Mouse (Mus musculus) embryonic facial prominence, embryonic 11.5 days (tissue): ENCODE measurements around the gene Madcam1. TPM values are rescaled to one million over a fixed set of nuclear protein-coding genes. Genes with fewer than 3 reads are reported as not detected.

Experiments used
- ATAC-seq: fragments of 200-750 bp; cut with Nextera tagmentation; replicated peaks from 2 replicates; pipeline ENCODE4 v1.8.0; 2017; ENCODE audit warnings: low read depth; ENCODE audit not compliant: insufficient number of reproducible peaks, low FRiP score, low TSS enrichment
- DNase-seq: peaks from one replicate; pipeline ENCODE4 v3.0.0-alpha.2; 2015; ENCODE audit warnings: low spot score
- H3K27ac ChIP-seq: fragments of 300-500 bp; sonication (generic); replicated peaks from 2 replicates; pipeline ENCODE4 v1.5.1; 2014; ENCODE audit warnings: mild to moderate bottlenecking, low read depth, low read length, control low read depth
- H3K27me3 ChIP-seq: fragments of 300-500 bp; sonication (generic); 2 replicates; pipeline ENCODE4 v1.6.1; 2014; ENCODE audit warnings: mild to moderate bottlenecking, low read length, moderate library complexity, mixed read lengths; ENCODE audit not compliant: control insufficient read depth, insufficient read depth
- H3K36me3 ChIP-seq: fragments of 300-500 bp; sonication (generic); replicated peaks from 2 replicates; pipeline ENCODE4 v1.6.1; 2014; ENCODE audit warnings: low read depth, mild to moderate bottlenecking, low read length, moderate library complexity, mixed read lengths; ENCODE audit not compliant: control insufficient read depth, insufficient read depth
- H3K4me1 ChIP-seq: fragments of 300-500 bp; sonication (generic); 2 replicates; pipeline ENCODE4 v1.6.1; 2014; ENCODE audit warnings: low read length, mixed read lengths; ENCODE audit not compliant: control insufficient read depth, insufficient read depth
- H3K4me2 ChIP-seq: fragments of 300-500 bp; sonication (generic); 2 replicates; pipeline ENCODE4 v1.6.1; 2014; ENCODE audit warnings: low read depth, mild to moderate bottlenecking, control low read depth, low read length, moderate library complexity
- H3K4me3 ChIP-seq: fragments of 300-500 bp; sonication (generic); 2 replicates; pipeline ENCODE4 v1.5.1; 2014; ENCODE audit warnings: low read depth, low read length, control low read depth
- H3K9ac ChIP-seq: fragments of 300-500 bp; sonication (generic); replicated peaks from 2 replicates; pipeline ENCODE4 v1.6.1; 2014; ENCODE audit warnings: mild to moderate bottlenecking, control low read depth, low read length
- H3K9me3 ChIP-seq: fragments of 300-500 bp; sonication (generic); replicated peaks from 2 replicates; pipeline ENCODE4 v1.6.1; 2016; ENCODE audit warnings: mild to moderate bottlenecking, low read length, inconsistent platforms, mixed read lengths; ENCODE audit not compliant: control insufficient read depth
- WGBS: fragments of 180-500 bp; shearing (Covaris S2); extraction: QIAGEN DNeasy Blood & Tissue Kit; methylation state at CpG from one replicate; pipeline ENCODE4 v1.1.7; 2014; 5-methylcytosine and 5-hydroxymethylcytosine counted together
- polyA plus RNA-seq: library from polyadenylated mRNA; unstranded; fragments of >200 nt; fragmentation: Nextera tagmentation; extraction: Ambion mirVana; gene quantifications from 2 replicates; pipeline ENCODE4 v1.2.1, GENCODE M21; 2014

Gene Madcam1
- polyA plus RNA-seq, 1 experiment from 2014 or later: 3.9 TPM

- H3K9ac ChIP-seq: peak overlapping the region; percentile 96
- no peaks in the 10 kb centered on the region; the same call in 1 of the 2 replicates for H3K36me3 ChIP-seq
- peak overlapping the region; percentile 97 for H3K4me3 ChIP-seq
- peak overlapping the region; percentile 93 for H3K27ac ChIP-seq
- H3K9me3 ChIP-seq: no peaks in the 10 kb centered on the region
- peak overlapping the region; percentile 74 for H3K4me2 ChIP-seq
- no peaks in the 10 kb centered on the region for H3K27me3 ChIP-seq
- peak; percentile 90 for DNase-seq
- H3K4me1 ChIP-seq: peaks cover 4% of the 10 kb centered on the region
- 0% methylated on average over 47 of the region's 47 CpGs for WGBS
- peak; percentile 60 for ATAC-seq
Observed at GRCm38 (mm10) chr10:79669576-79670057, 5.3 kb downstream of the Madcam1 start.

- whole genome bisulfite sequencing: 38% methylated on average over 15 of the region's 15 CpGs
- H3K36me3 ChIP-seq: no peaks in the 10 kb centered on the region; the same call in 1 of the 2 replicates
- H3K27me3 ChIP-seq: no peaks in the 10 kb centered on the region
- H3K9me3 ChIP-seq: no peaks in the 10 kb centered on the region
- peak overlapping the region; percentile 97 for H3K4me3 ChIP-seq
- peak overlapping the region; percentile 74 for H3K4me2 ChIP-seq
- H3K4me1 ChIP-seq: peaks cover 4% of the 10 kb centered on the region
- DNase-seq: no peak
- peak overlapping the region; percentile 93; the same call in 1 of the 2 replicates for H3K27ac ChIP-seq
- ATAC-seq: peak; percentile 53
- peak overlapping the region; percentile 96 for H3K9ac ChIP-seq
Observed at GRCm38 (mm10) chr10:79670071-79670888, 5.9 kb downstream of the Madcam1 start.

GRCm38 (mm10) chr10:79671396-79672087 lies 7.2 kb downstream of the Madcam1 start:
- no peak for ATAC-seq
- no peaks in the 10 kb centered on the region; the same call in 1 of the 2 replicates for H3K36me3 ChIP-seq
- H3K4me2 ChIP-seq: no peak overlapping the region
- no peak overlapping the region for H3K4me3 ChIP-seq
- no peaks in the 10 kb centered on the region for H3K9me3 ChIP-seq
- WGBS: 72% methylated on average over 6 of the region's 6 CpGs
- DNase-seq: no peak
- H3K9ac ChIP-seq: no peak overlapping the region
- H3K27me3 ChIP-seq: no peaks in the 10 kb centered on the region
- no peak overlapping the region for H3K27ac ChIP-seq
- peaks cover 4% of the 10 kb centered on the region for H3K4me1 ChIP-seq

GRCm38 (mm10) chr10:79672088-79672455 lies 7.7 kb downstream of the Madcam1 start:
- H3K4me3 ChIP-seq: no peak overlapping the region
- no peak overlapping the region for H3K27ac ChIP-seq

GRCm38 (mm10) chr10:79673054-79673453 lies 8.7 kb downstream of the Madcam1 start:
- H3K9me3 ChIP-seq: no peaks in the 10 kb centered on the region
- ATAC-seq (no peak), DNase-seq (no peak)
- WGBS: 94% methylated on average over 3 of the region's 3 CpGs
- H3K9ac ChIP-seq: no peak overlapping the region
- no peaks in the 10 kb centered on the region for H3K27me3 ChIP-seq
- H3K4me1 ChIP-seq: peaks cover 4% of the 10 kb centered on the region
- no peak overlapping the region for H3K4me2 ChIP-seq
- no peaks in the 10 kb centered on the region; the same call in 1 of the 2 replicates for H3K36me3 ChIP-seq
- H3K4me3 ChIP-seq: no peak overlapping the region
- no peak overlapping the region for H3K27ac ChIP-seq

More at GRCm38 (mm10) chr10:79672088-79672455, 7.7 kb downstream of the Madcam1 start:
- Histone ChIP-seq H3K4me1 (peaks cover 4% of the 10 kb centered on the region), H3K27me3 (no peaks in the 10 kb centered on the region), H3K9ac (no peak overlapping the region), H3K36me3 (no peaks in the 10 kb centered on the region; the same call in 1 of the 2 replicates), H3K4me2 (no peak overlapping the region), H3K9me3 (no peaks in the 10 kb centered on the region)
- WGBS: 49% methylated on average over 3 of the region's 3 CpGs
- DNase-seq: no peak
- ATAC-seq: no peak

GRCm38 (mm10) chr10:79675346-79676035 lies 11.1 kb downstream of the Madcam1 start:
- no peaks in the 10 kb centered on the region; the same call in 1 of the 2 replicates for H3K36me3 ChIP-seq
- H3K4me2 ChIP-seq: no peak overlapping the region
- ATAC-seq (no peak), DNase-seq (no peak)
- no peaks in the 10 kb centered on the region for H3K9me3 ChIP-seq
- H3K4me3 ChIP-seq: no peak overlapping the region
- H3K9ac ChIP-seq: no peak overlapping the region
- peaks cover under 1% of the 10 kb centered on the region; the same call in 1 of the 2 replicates for H3K4me1 ChIP-seq
- H3K27ac ChIP-seq: no peak overlapping the region
- no peaks in the 10 kb centered on the region for H3K27me3 ChIP-seq
- 50% methylated on average over 44 of the region's 44 CpGs for WGBS

- DNase-seq (no peak), ATAC-seq (peak; percentile 24)
- peak overlapping the region; percentile 59; the same call in 1 of the 2 replicates for H3K27ac ChIP-seq
- peaks cover 6% of the 10 kb centered on the region for H3K4me1 ChIP-seq
- no peaks in the 10 kb centered on the region for H3K27me3 ChIP-seq
- 37% methylated on average over 11 of the region's 11 CpGs for WGBS
- H3K9ac ChIP-seq: peak overlapping the region; percentile 83
- peak overlapping the region; percentile 89 for H3K4me3 ChIP-seq
- H3K36me3 ChIP-seq: peaks cover 7% of the 10 kb centered on the region
- peak overlapping the region; percentile 60 for H3K4me2 ChIP-seq
- H3K9me3 ChIP-seq: no peaks in the 10 kb centered on the region
Observed at GRCm38 (mm10) chr10:79680606-79681495, 16.5 kb downstream of the Madcam1 start.
